Mouse (Mus musculus): ENCODE measurements around the gene Spen.

DNA sequence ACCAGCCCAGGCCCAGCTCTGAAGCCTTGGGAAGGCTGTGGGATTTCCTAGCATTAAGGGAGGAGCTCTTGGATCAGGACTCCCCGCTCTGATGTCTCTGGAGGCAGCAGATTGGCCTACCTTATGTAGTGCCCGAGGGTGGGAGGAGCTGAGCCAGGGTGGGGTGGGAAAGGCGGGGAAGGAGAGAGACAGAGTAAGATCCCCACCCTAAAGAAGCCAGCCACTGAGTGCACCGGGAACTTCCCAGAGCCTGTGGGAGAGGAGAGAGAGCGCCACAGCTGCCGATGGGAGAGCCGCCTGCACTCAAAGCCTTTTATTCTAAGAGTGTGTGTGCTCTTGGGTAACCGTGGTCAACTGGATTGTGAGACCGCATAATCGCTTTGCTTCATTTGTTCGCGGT lies 77.3 kb downstream of the Spen start:
- TF ChIP-seq CTCF (IDR thresholded peaks at IDR 0.05): no peak
- TF ChIP-seq EP300 (IDR thresholded peaks at IDR 0.05): no peak
